Mouse (Mus musculus) midbrain, embryonic 10.5 days (tissue): ENCODE data around the gene Lpcat4. TPM values are rescaled to one million over a fixed set of nuclear protein-coding genes. Genes with fewer than 3 reads are reported as not detected.

Experiments
- DNase-seq: peaks from one replicate; pipeline ENCODE4 v3.0.0-alpha.2; 2017; ENCODE audit warnings: low spot score
- H3K27ac ChIP-seq: fragments of 300-500 bp; sonication (generic); replicated peaks from 2 replicates; pipeline ENCODE4 v1.5.1; 2016; ENCODE audit warnings: mild to moderate bottlenecking
- H3K27me3 ChIP-seq: fragments of 300-500 bp; sonication (generic); 2 replicates; pipeline ENCODE4 v1.6.1; 2016; ENCODE audit warnings: low read depth, mild to moderate bottlenecking; ENCODE audit not compliant: poor library complexity, severe bottlenecking
- H3K36me3 ChIP-seq: fragments of 300-500 bp; sonication (generic); 2 replicates; pipeline ENCODE4 v1.6.1; 2016; ENCODE audit warnings: mild to moderate bottlenecking, moderate library complexity
- H3K4me1 ChIP-seq: fragments of 300-500 bp; sonication (generic); 2 replicates; pipeline ENCODE4 v1.6.1; 2016
- H3K4me3 ChIP-seq: fragments of 300-500 bp; sonication (generic); 2 replicates; pipeline ENCODE4 v1.5.1; 2016; ENCODE audit warnings: mild to moderate bottlenecking, moderate library complexity
- H3K9me3 ChIP-seq: fragments of 300-500 bp; sonication (generic); replicated peaks from 2 replicates; pipeline ENCODE4 v1.6.1; 2016; ENCODE audit warnings: mild to moderate bottlenecking
- WGBS: fragments of 180-500 bp; shearing (Covaris S2); methylation state at CpG from one replicate; pipeline ENCODE4 v1.1.7; 2016; 5-methylcytosine and 5-hydroxymethylcytosine counted together
- polyA plus RNA-seq: library from polyadenylated mRNA; unstranded; fragments of >200 nt; fragmentation: Nextera tagmentation; extraction: Ambion mirVana; gene quantifications from 2 replicates; pipeline ENCODE4 v1.2.1, GENCODE M21; 2016

Gene Lpcat4
- 11.4 and 13.7 TPM in 2 replicates for polyA plus RNA-seq

- Histone ChIP-seq H3K36me3 (peaks cover 7% of the 10 kb centered on the region), H3K27ac (peak within 1 kb of the TSS; percentile 97), H3K4me1 (peaks cover 24% of the 10 kb centered on the region), H3K9me3 (no peaks in the 10 kb centered on the region), H3K4me3 (peak within 1 kb of the TSS; percentile 83), H3K27me3 (peaks cover 17% of the 10 kb centered on the region)
- under 1% methylated on average over 88 of the region's 94 CpGs for WGBS
- peak; percentile 92 for DNase-seq
Observed at GRCm38 (mm10) chr2:112239212-112239934, at the start of gene Lpcat4. Gene Lpcat4, plus strand, starts transcription at chr2:112239468.

GRCm38 (mm10) chr2:112196859-112197258 is 42.4 kb upstream of the Lpcat4 start:
- H3K36me3 ChIP-seq = no peaks in the 10 kb centered on the region
- H3K4me1 ChIP-seq = no peaks in the 10 kb centered on the region
- no peaks in the 10 kb centered on the region for H3K27me3 ChIP-seq
- no peak overlapping the region for H3K4me3 ChIP-seq
- no peaks in the 10 kb centered on the region for H3K9me3 ChIP-seq
- 3% methylated on average over 2 of the region's 2 CpGs for WGBS
- no peak overlapping the region for H3K27ac ChIP-seq
- no peak for DNase-seq

GRCm38 (mm10) chr2:112203056-112203455 is 36.2 kb upstream of the Lpcat4 start:
- Histone ChIP-seq H3K4me3 (no peak overlapping the region), H3K27me3 (no peaks in the 10 kb centered on the region), H3K27ac (no peak overlapping the region), H3K9me3 (no peaks in the 10 kb centered on the region), H3K4me1 (no peaks in the 10 kb centered on the region), H3K36me3 (no peaks in the 10 kb centered on the region)
- 81% methylated on average over 6 of the region's 6 CpGs for WGBS
- DNase-seq = no peak

- H3K4me3 ChIP-seq = no peak overlapping the region
- no peak for DNase-seq
- no peaks in the 10 kb centered on the region for H3K27me3 ChIP-seq
- H3K9me3 ChIP-seq = no peaks in the 10 kb centered on the region
- H3K4me1 ChIP-seq = no peaks in the 10 kb centered on the region
- WGBS = 76% methylated on average over 6 of the region's 6 CpGs
- H3K27ac ChIP-seq = no peak overlapping the region
- no peaks in the 10 kb centered on the region for H3K36me3 ChIP-seq
Observed at GRCm38 (mm10) chr2:112210142-112210541, 29.1 kb upstream of the Lpcat4 start.

- H3K9me3 ChIP-seq = no peaks in the 10 kb centered on the region
- no peak overlapping the region for H3K27ac ChIP-seq
- no peak overlapping the region for H3K4me3 ChIP-seq
- H3K4me1 ChIP-seq = no peaks in the 10 kb centered on the region
- 91% methylated on average over 2 of the region's 2 CpGs for WGBS
- H3K36me3 ChIP-seq = no peaks in the 10 kb centered on the region
- DNase-seq = no peak
- no peaks in the 10 kb centered on the region for H3K27me3 ChIP-seq
Observed at GRCm38 (mm10) chr2:112210699-112211098, 28.6 kb upstream of the Lpcat4 start.

GRCm38 (mm10) chr2:112215977-112216376 is 23.3 kb upstream of the Lpcat4 start:
- H3K27ac ChIP-seq = no peak overlapping the region
- no peaks in the 10 kb centered on the region for H3K4me1 ChIP-seq
- H3K27me3 ChIP-seq = no peaks in the 10 kb centered on the region
- H3K36me3 ChIP-seq = no peaks in the 10 kb centered on the region
- no peaks in the 10 kb centered on the region for H3K9me3 ChIP-seq
- no peak overlapping the region for H3K4me3 ChIP-seq
- peak; percentile 13 for DNase-seq
- 9% methylated on average over 1 of the region's 1 CpGs for WGBS

GRCm38 (mm10) chr2:112217614-112218013 is 21.7 kb upstream of the Lpcat4 start:
- Histone ChIP-seq H3K27ac (no peak overlapping the region), H3K9me3 (no peaks in the 10 kb centered on the region), H3K4me1 (no peaks in the 10 kb centered on the region), H3K27me3 (no peaks in the 10 kb centered on the region), H3K36me3 (no peaks in the 10 kb centered on the region), H3K4me3 (no peak overlapping the region)
- WGBS = 83% methylated on average over 6 of the region's 6 CpGs
- no peak for DNase-seq

- Histone ChIP-seq H3K27me3 (no peaks in the 10 kb centered on the region), H3K9me3 (no peaks in the 10 kb centered on the region)
- WGBS = 91% methylated on average over 5 of the region's 5 CpGs
Observed at GRCm38 (mm10) chr2:112220880-112221279, 18.4 kb upstream of the Lpcat4 start.

GRCm38 (mm10) chr2:112222607-112223006 is 16.7 kb upstream of the Lpcat4 start:
- WGBS = 88% methylated on average over 5 of the region's 5 CpGs

More at GRCm38 (mm10) chr2:112220880-112221279, 18.4 kb upstream of the Lpcat4 start:
- Histone ChIP-seq H3K36me3 (no peaks in the 10 kb centered on the region), H3K27ac (no peak overlapping the region), H3K4me1 (no peaks in the 10 kb centered on the region), H3K4me3 (no peak overlapping the region)
- no peak for DNase-seq

GRCm38 (mm10) chr2:112224356-112224755 is 14.9 kb upstream of the Lpcat4 start:
- H3K4me1 ChIP-seq = no peaks in the 10 kb centered on the region
- no peaks in the 10 kb centered on the region for H3K36me3 ChIP-seq
- no peaks in the 10 kb centered on the region for H3K27me3 ChIP-seq
- whole genome bisulfite sequencing = 72% methylated on average over 4 of the region's 4 CpGs
- H3K27ac ChIP-seq = no peak overlapping the region
- no peak overlapping the region for H3K4me3 ChIP-seq
- no peaks in the 10 kb centered on the region for H3K9me3 ChIP-seq
- DNase-seq = no peak

More at GRCm38 (mm10) chr2:112222607-112223006, 16.7 kb upstream of the Lpcat4 start:
- no peak for DNase-seq
- Histone ChIP-seq H3K27me3 (no peaks in the 10 kb centered on the region), H3K36me3 (no peaks in the 10 kb centered on the region), H3K9me3 (no peaks in the 10 kb centered on the region), H3K4me3 (no peak overlapping the region), H3K27ac (no peak overlapping the region), H3K4me1 (no peaks in the 10 kb centered on the region)

GRCm38 (mm10) chr2:112232623-112233022 is 6.6 kb upstream of the Lpcat4 start:
- no peak overlapping the region for H3K4me3 ChIP-seq
- no peaks in the 10 kb centered on the region for H3K4me1 ChIP-seq
- H3K36me3 ChIP-seq = no peaks in the 10 kb centered on the region
- no peak overlapping the region for H3K27ac ChIP-seq
- no peaks in the 10 kb centered on the region for H3K9me3 ChIP-seq
- WGBS = 95% methylated on average over 1 of the region's 1 CpGs
- 0 out of 2 replicates have a peak, but pooled peaks cover 1% of the 10 kb centered on the region for H3K27me3 ChIP-seq
- no peak for DNase-seq

GRCm38 (mm10) chr2:112236620-112237019 is 2.6 kb upstream of the Lpcat4 start:
- Histone ChIP-seq H3K4me1 (peaks cover 24% of the 10 kb centered on the region), H3K4me3 (no peak overlapping the region), H3K27ac (no peak overlapping the region), H3K9me3 (no peaks in the 10 kb centered on the region), H3K36me3 (no peaks in the 10 kb centered on the region), H3K27me3 (peaks cover 17% of the 10 kb centered on the region)
- 79% methylated on average over 2 of the region's 2 CpGs for WGBS
- no peak for DNase-seq

GRCm38 (mm10) chr2:112238006-112238405 is 1.3 kb upstream of the Lpcat4 start:
- H3K9me3 ChIP-seq = no peaks in the 10 kb centered on the region

More at GRCm38 (mm10) chr2:112238006-112238405, 1.3 kb upstream of the Lpcat4 start:
- no peak overlapping the region for H3K27ac ChIP-seq
- WGBS = 17% methylated on average over 4 of the region's 4 CpGs
- H3K36me3 ChIP-seq = no peaks in the 10 kb centered on the region
- no peak overlapping the region for H3K4me3 ChIP-seq
- peaks cover 17% of the 10 kb centered on the region for H3K27me3 ChIP-seq
- peaks cover 24% of the 10 kb centered on the region for H3K4me1 ChIP-seq
- DNase-seq = no peak
